Mouse (Mus musculus) heart, postnatal 0 days (tissue): ENCODE measurements around the gene Pard3.

Experiments
- CTCF ChIP-seq: IDR thresholded peaks from 2 replicates; pipeline ENCODE4 v1.5.1; 2016; ENCODE audit warnings: antibody characterized with exemption, control low read depth, low read depth
- EP300 ChIP-seq: IDR thresholded peaks from 2 replicates; pipeline ENCODE4 v1.6.1; 2016; ENCODE audit warnings: antibody characterized with exemption, low read depth

- TF ChIP-seq CTCF, result no peak
- no peak for TF ChIP-seq EP300
Observed at GRCm38 (mm10) chr8:127511341-127511740, 447.6 kb downstream of the Pard3 start.
